Mouse (Mus musculus) ES-E14 (cell line): ENCODE data around the gene Gng7. TPM values are rescaled to one million over a fixed set of nuclear protein-coding genes. Genes with fewer than 3 reads are reported as not detected.

Experiments
- DNase-seq: peaks from one replicate; pipeline ENCODE4 v3.0.0-alpha.2; 2013; ENCODE audit warnings: low read depth, low spot score
- H3K27ac ChIP-seq: 2 replicates; pipeline ENCODE4 v1.5.1; 2012; ENCODE audit warnings: low read depth, mild to moderate bottlenecking, low read length, moderate library complexity, mixed read lengths; ENCODE audit not compliant: poor library complexity, insufficient read depth, severe bottlenecking
- H3K36me3 ChIP-seq: 2 replicates; pipeline ENCODE4 v1.6.1; 2012; ENCODE audit warnings: mild to moderate bottlenecking, low read length, moderate library complexity, mixed read lengths; ENCODE audit not compliant: control insufficient read depth, poor library complexity, insufficient read depth, severe bottlenecking
- H3K4me1 ChIP-seq, 2 experiments: fragments of 150-350 bp in 1 of 2; sonication (generic) in 1 of 2; 2 replicates each; pipeline ENCODE4 v1.6.1; 2012; ENCODE audit warnings: low read length in 2 of 2, mild to moderate bottlenecking in 1 of 2, mixed read lengths in 1 of 2; ENCODE audit not compliant: control insufficient read depth in 2 of 2, insufficient read depth in 2 of 2, poor library complexity in 1 of 2
- H3K4me3 ChIP-seq, 2 experiments: fragments of 150-350 bp in 1 of 2; sonication (generic) in 1 of 2; 2 replicates each; pipeline ENCODE4 v1.5.1; 2012; ENCODE audit warnings: low read length in 2 of 2, low read depth in 1 of 2, mild to moderate bottlenecking in 1 of 2, mixed read lengths in 1 of 2; ENCODE audit not compliant: insufficient read depth in 1 of 2, poor library complexity in 1 of 2, severe bottlenecking in 1 of 2
- H3K9ac ChIP-seq: 2 replicates; pipeline ENCODE4 v1.6.1; 2012; ENCODE audit warnings: low read depth, mild to moderate bottlenecking, low read length, mixed read lengths; ENCODE audit not compliant: poor library complexity, insufficient read depth, severe bottlenecking
- H3K9me3 ChIP-seq: fragments of 150-350 bp; sonication (generic); 2 replicates; pipeline ENCODE4 v1.6.1; 2012; ENCODE audit warnings: low read depth, mild to moderate bottlenecking, low read length; ENCODE audit not compliant: control insufficient read depth, insufficient read depth
- CHD2 ChIP-seq: IDR thresholded peaks from 2 replicates; pipeline ENCODE4 v1.6.1; 2014; ENCODE audit warnings: mild to moderate bottlenecking, low read depth, low read length, inconsistent platforms
- HCFC1 ChIP-seq: IDR thresholded peaks from 2 replicates; pipeline ENCODE4 v1.6.1; 2012; ENCODE audit warnings: low read length, inconsistent platforms, borderline replicate concordance; ENCODE audit not compliant: insufficient read depth
- MAFK ChIP-seq: IDR thresholded peaks from 2 replicates; pipeline ENCODE4 v1.6.1; 2014; ENCODE audit warnings: mild to moderate bottlenecking, low read depth, low read length, inconsistent platforms; ENCODE audit not compliant: insufficient read depth
- ZC3H11A ChIP-seq: IDR thresholded peaks from 2 replicates; pipeline ENCODE4 v1.6.1; 2012; ENCODE audit warnings: low read depth, mild to moderate bottlenecking, inconsistent platforms, low read length, borderline replicate concordance
- ZNF384 ChIP-seq: IDR thresholded peaks from 2 replicates; pipeline ENCODE4 v1.6.1; 2012; ENCODE audit warnings: low read depth, low read length, inconsistent platforms
- in situ Hi-C, 2 experiments: fragments of 600-800 bp; cut with MboI; formaldehyde crosslinking; loops; one replicate each; pipeline ENCODE4 v1.15.1; 2025; ENCODE audit warnings: low sequenced_read_pairs in 2 of 2, inconsistent platforms in 1 of 2; ENCODE audit not compliant: unreplicated experiment in 2 of 2
- total RNA-seq: library from RNA; depleted of rRNA; stranded (reverse); fragments of 300-350 nt; gene quantifications from 2 replicates; pipeline ENCODE4 v1.2.3, GENCODE M21; 2012

Gene Gng7
- total RNA-seq, 1 experiment = 0.94 TPM

GRCm38 (mm10) chr10:80932700-80933420 is 81.9 kb downstream of the Gng7 start:
- TF ChIP-seq ZNF384 (no peak), HCFC1 (no peak), CHD2 (no peak), ZC3H11A (no peak), MAFK (no peak)
- in situ Hi-C loops = no loop called here
- peak overlapping the region; percentile 28; the same call in 1 of the 2 replicates for H3K9ac ChIP-seq
- DNase-seq = no peak
- H3K36me3 ChIP-seq = peaks cover 10% of the 10 kb centered on the region; the same call in 1 of the 2 replicates
- H3K9me3 ChIP-seq = no peaks in the 10 kb centered on the region
- no peak overlapping the region; the same call in 1 of the 2 replicates for H3K27ac ChIP-seq
- peaks cover 12 to 55% of the 10 kb centered on the region in 2 experiments for H3K4me1 ChIP-seq
- H3K4me3 ChIP-seq = peak overlapping the region; percentile 16 to 85; a peak in 2 of 4 replicates

- no peak for DNase-seq
- Histone ChIP-seq H3K36me3 (peaks cover 10% of the 10 kb centered on the region; the same call in 1 of the 2 replicates), H3K9ac (peak overlapping the region; percentile 27; the same call in 1 of the 2 replicates), H3K4me3 (peak overlapping the region in 1 of 2 experiments; percentile 85; a peak in 3 of 4 replicates), H3K27ac (no peak overlapping the region), H3K4me1 (peaks cover 10 to 49% of the 10 kb centered on the region in 2 experiments), H3K9me3 (no peaks in the 10 kb centered on the region)
- in situ Hi-C loops = no loop called here
- TF ChIP-seq CHD2 (no peak), MAFK (no peak), ZNF384 (no peak), HCFC1 (no peak), ZC3H11A (no peak)
Measured at GRCm38 (mm10) chr10:80932206-80932605, 82.5 kb downstream of the Gng7 start.

DNA sequence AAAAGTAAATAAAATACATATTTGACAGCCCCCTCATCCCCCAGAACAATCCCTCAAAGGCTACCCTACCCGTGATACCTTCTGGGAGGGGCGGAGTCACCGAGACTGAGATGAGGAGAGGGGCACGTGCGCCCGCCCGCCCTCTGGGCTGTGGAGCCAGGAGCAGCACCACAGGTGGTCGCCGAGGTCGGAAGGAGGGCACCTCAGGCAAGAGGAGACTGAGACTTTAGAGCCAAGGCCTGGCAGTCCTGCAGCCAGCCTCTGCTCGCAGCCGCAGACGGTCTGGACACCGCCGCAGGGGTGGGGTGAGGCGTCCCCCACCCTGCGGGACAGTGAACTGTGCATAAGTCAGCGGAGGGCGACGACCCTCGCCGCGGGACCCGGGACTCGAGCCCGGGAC is 83.0 kb downstream of the Gng7 start:
- Histone ChIP-seq H3K4me3 (peak overlapping the region; percentile 44 to 85), H3K36me3 (peaks cover 10% of the 10 kb centered on the region; the same call in 1 of the 2 replicates), H3K9me3 (no peaks in the 10 kb centered on the region), H3K9ac (peak overlapping the region; percentile 27), H3K27ac (no peak overlapping the region), H3K4me1 (peaks cover 7 to 48% of the 10 kb centered on the region in 2 experiments)
- no peak for TF ChIP-seq CHD2
- TF ChIP-seq MAFK = no peak
- TF ChIP-seq ZNF384 = no peak
- TF ChIP-seq ZC3H11A = no peak
- TF ChIP-seq HCFC1 = no peak
- DNase-seq = no peak
- in situ Hi-C loops = no loop called here

GRCm38 (mm10) chr10:80931153-80931671 is 83.5 kb downstream of the Gng7 start:
- in situ Hi-C loops = no loop called here
- TF ChIP-seq CHD2 = no peak
- TF ChIP-seq HCFC1 = no peak
- TF ChIP-seq ZC3H11A = no peak
- TF ChIP-seq ZNF384 = no peak
- no peak for TF ChIP-seq MAFK
- Histone ChIP-seq H3K4me3 (peak overlapping the region; percentile 84 to 85), H3K27ac (no peak overlapping the region), H3K4me1 (peaks cover 7 to 47% of the 10 kb centered on the region in 2 experiments), H3K36me3 (peaks cover 10% of the 10 kb centered on the region; the same call in 1 of the 2 replicates), H3K9ac (peak overlapping the region; percentile 72; the same call in 1 of the 2 replicates), H3K9me3 (no peaks in the 10 kb centered on the region)
- DNase-seq = no peak
